Mouse (Mus musculus) lung, adult 2 months (tissue): ENCODE data around the gene D5Ertd579e. TPM values are rescaled to one million over a fixed set of nuclear protein-coding genes. Genes with fewer than 3 reads are reported as not detected.

Experiments
- DNase-seq: peaks from one replicate; pipeline ENCODE4 v3.0.0; 2022
- H3K4me1 ChIP-seq: fragments of 200-500 bp; 2 replicates; pipeline ENCODE4 v1.6.1; 2011; ENCODE audit warnings: low read length; ENCODE audit not compliant: control insufficient read depth, insufficient read depth
- H3K4me3 ChIP-seq: fragments of 200-500 bp; replicated peaks from 2 replicates; pipeline ENCODE3; 2011; ENCODE audit warnings: low read depth, mild to moderate bottlenecking, control low read depth, low read length; ENCODE audit errors: extremely low read depth
- CTCF ChIP-seq: fragments of 200-500 bp; IDR thresholded peaks from 2 replicates; pipeline ENCODE4 v1.5.1; 2011; ENCODE audit warnings: mild to moderate bottlenecking, low read length, control low read depth; ENCODE audit not compliant: insufficient read depth
- POLR2A ChIP-seq: fragments of 200-500 bp; IDR thresholded peaks from 2 replicates; pipeline ENCODE4 v1.6.1; 2011; ENCODE audit warnings: low read depth, mild to moderate bottlenecking, control low read depth, low read length, borderline replicate concordance; ENCODE audit errors: extremely low read depth
- WGBS: fragments of 180-500 bp; shearing (Covaris S2); methylation state at CpG from one replicate; pipeline ENCODE4 v1.1.7; 2018; 5-methylcytosine and 5-hydroxymethylcytosine counted together
- polyA plus RNA-seq: library from polyadenylated mRNA; depleted of rRNA; stranded (reverse); fragments of >200 nt; gene quantifications from 2 replicates; pipeline ENCODE4 v1.2.3, GENCODE M21; 2012; rRNA removed

The D5Ertd579e gene
- 14.4 and 23.3 TPM in 2 replicates for polyA plus RNA-seq

- DNase-seq: peak; percentile 92
- WGBS: under 1% methylated on average over 102 of the region's 104 CpGs
- H3K4me3 ChIP-seq: peak within 1 kb of the TSS; percentile 88
- TF ChIP-seq POLR2A (peak; percentile 56), CTCF (no peak)
- H3K4me1 ChIP-seq: no peaks in the 10 kb centered on the region
Observed at GRCm38 (mm10) chr5:36695461-36696231, at the start of gene D5Ertd579e. TSS of gene D5Ertd579e (minus strand) at chr5:36696024.

DNA sequence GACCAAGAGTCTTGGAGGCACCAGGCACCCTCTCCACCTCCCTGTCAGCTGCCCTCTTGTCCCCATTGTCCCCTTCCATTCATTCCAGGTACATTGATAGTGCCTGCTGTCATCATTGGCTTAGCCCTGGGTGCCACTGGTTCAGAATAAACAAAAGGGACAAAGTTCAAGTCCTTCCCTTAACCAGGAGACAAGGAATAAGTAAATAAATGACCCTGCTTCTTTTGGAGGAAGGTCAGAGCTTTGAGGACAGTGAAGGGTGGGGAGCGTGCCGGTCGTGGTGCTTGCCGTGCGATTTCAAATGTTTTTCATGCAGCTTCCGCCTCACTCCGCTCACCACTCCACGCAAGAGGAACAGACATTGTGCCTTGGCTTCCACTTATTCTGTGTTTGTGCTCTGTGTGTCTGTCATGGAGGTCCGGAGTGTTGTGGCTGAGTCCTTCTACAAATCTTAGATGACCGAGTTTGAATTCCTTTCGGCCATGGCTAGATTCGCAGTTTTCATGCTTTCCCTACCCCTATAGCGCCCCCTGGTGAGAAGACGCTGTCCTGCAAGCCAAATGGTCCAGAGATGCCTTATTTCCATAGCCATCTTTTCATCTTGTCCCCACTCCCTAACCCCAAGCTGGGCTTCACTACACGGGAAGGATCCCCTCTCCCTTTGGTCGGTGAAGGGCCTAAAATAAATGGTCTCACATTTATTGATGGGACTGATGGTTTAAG, 46.5 kb upstream of the D5Ertd579e start:
- Histone ChIP-seq H3K4me3 (peak overlapping the region; percentile 31), H3K4me1 (peaks cover 3% of the 10 kb centered on the region; the same call in 1 of the 2 replicates)
- 29% methylated on average over 16 of the region's 16 CpGs for WGBS
- no peak for TF ChIP-seq POLR2A
- peak; percentile 93 for TF ChIP-seq CTCF
- DNase-seq: peak; percentile 87

DNA sequence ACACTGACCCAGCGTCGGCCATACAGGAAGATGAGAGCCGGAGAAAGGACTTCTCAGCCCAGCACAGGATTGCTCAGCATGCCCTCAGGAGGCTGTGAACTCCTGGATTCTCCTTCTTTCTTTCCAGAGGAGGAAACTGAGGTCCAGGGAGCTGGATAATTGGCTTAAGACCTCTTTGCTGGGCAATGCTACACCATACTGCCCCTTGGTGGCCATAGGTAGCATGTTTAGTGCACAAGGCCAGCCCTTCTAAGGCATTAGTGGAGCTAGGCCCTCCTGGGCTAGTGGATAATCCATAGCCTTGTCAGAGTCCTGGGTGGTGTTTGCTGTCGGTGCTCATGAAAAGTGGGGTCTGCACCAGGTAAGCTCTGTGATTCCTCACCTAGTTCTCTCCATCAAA, 44.0 kb upstream of the D5Ertd579e start:
- 49% methylated on average over 4 of the region's 4 CpGs for WGBS
- Histone ChIP-seq H3K4me3 (no peak overlapping the region), H3K4me1 (no peaks in the 10 kb centered on the region)
- TF ChIP-seq CTCF (peak; percentile 49; the same call in 1 of the 2 replicates), POLR2A (no peak)
- no peak for DNase-seq

DNA sequence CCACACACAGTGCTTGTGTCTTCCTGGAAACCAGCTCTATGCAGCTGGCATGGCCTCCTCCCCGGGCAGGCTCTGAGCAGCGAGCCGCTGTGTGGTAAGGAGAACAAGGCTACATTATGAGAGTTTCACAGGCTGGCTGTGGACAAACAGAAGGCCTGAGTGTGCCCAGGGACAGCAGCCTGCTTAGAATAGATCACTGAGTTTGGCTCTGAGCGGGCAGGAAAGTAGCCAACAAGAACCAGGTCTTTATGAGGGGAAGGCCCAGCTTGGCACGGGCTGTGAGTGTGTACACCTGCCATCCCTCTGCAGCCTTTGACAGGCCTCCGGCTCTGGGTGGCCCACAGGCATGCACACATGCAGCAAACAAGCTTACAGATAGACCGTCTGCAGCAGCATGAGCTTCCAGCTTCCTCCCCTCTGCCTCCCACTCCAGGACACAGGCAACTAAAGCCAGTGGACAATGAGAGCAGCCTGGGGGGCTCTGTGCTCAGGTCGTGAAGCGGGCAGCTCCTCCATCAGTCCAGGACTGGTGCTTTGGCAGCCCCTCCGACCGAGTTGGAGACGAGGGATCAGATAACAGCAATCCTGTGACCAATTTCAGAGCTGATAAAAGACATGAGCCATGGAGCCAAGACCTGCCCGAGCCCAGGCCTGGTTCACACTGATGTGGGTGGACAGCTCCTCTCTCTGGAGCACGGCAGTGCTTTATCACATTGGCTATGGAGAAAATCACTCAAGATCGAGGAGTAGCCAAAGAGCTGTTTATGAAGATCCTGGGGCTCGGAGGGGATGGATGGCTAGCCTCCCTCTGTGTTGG, 43.2 kb upstream of the D5Ertd579e start:
- Histone ChIP-seq H3K4me3 (no peak overlapping the region), H3K4me1 (no peaks in the 10 kb centered on the region)
- no peak for DNase-seq
- TF ChIP-seq POLR2A (no peak), CTCF (no peak)
- 49% methylated on average over 16 of the region's 16 CpGs for WGBS

DNA sequence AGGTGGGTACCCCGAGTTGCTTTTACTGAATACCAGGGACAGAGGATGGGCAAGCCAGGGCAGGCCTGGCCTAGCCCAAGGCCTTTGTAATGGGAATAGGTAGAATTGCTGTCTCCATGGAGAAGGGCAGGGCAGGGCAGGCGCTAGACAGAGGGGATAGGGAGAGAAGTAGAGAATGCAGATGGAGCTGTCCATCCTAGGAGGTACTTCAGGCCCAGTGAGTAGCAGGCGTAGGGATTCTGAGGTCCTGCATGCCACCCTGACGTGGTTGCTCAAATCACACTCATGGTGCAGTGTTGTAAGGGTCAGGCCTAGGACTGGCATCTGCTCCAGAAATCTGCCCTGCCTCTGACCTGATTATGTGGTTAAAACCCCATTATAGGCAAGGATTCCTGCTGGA, 41.9 kb upstream of the D5Ertd579e start:
- Histone ChIP-seq H3K4me3 (no peak overlapping the region), H3K4me1 (no peaks in the 10 kb centered on the region)
- DNase-seq: no peak
- WGBS: 57% methylated on average over 4 of the region's 4 CpGs
- TF ChIP-seq CTCF (no peak), POLR2A (no peak)

DNA sequence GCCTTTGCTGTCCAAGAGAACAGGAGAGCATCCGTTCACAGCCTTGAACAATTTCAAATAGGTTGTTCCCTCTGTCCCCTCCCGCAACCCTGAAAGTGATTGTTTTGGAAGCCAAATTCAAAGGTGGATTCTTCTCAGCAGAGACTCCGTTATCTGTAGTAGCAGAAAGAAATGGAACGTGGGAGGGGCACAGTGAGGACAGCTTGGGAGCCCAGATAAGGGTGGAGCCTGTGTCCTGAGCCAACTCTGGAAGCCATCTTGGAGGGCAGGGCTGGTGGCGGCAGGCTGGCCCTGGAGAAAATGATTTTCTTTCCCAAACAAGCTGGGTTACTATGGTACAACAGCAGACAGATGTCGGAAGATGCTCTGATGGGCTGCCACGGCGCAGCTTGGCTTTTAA, 40.2 kb upstream of the D5Ertd579e start:
- TF ChIP-seq CTCF: no peak
- TF ChIP-seq POLR2A: no peak
- no peaks in the 10 kb centered on the region for H3K4me1 ChIP-seq
- DNase-seq: no peak
- WGBS: 57% methylated on average over 8 of the region's 8 CpGs
- H3K4me3 ChIP-seq: no peak overlapping the region

GRCm38 (mm10) chr5:36735106-36735505, 39.3 kb upstream of the D5Ertd579e start:
- Histone ChIP-seq H3K4me1 (no peaks in the 10 kb centered on the region), H3K4me3 (no peak overlapping the region)
- TF ChIP-seq POLR2A (no peak), CTCF (no peak)
- DNase-seq: no peak
- WGBS: 80% methylated on average over 6 of the region's 6 CpGs

DNA sequence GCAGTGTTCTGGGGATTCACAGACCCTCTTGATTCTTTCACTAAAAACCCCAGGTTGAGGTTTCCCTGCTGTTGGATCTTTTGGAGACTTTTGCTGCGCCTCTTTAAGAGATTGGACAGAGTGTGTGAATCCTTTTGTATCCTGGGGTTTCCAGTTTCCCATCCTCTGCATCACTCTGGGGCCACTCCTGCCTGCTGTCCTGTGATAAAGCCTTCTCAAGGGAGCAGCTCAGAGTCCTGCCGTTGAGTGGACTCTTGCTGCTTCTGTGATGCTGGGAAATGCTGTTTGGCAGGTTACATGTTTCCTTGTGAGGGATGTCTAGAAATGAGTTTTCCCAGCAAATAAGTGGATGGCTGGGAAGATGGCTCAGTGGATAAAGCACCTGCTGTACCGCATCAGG, 37.6 kb upstream of the D5Ertd579e start:
- Histone ChIP-seq H3K4me3 (no peak overlapping the region), H3K4me1 (no peaks in the 10 kb centered on the region)
- DNase-seq: no peak
- TF ChIP-seq POLR2A: no peak
- TF ChIP-seq CTCF: no peak
- 74% methylated on average over 3 of the region's 3 CpGs for WGBS
